Mouse (Mus musculus) heart, postnatal 0 days (tissue): ENCODE measurements around the gene Eif2a. TPM values are rescaled to one million over a fixed set of nuclear protein-coding genes. Genes with fewer than 3 reads are reported as not detected.

Experiments
- ATAC-seq: fragments of 200-750 bp; cut with Nextera tagmentation; 2 replicates; pipeline ENCODE4 v1.8.0; 2017; ENCODE audit warnings: low read depth, moderate number of reproducible peaks, moderate library complexity; ENCODE audit not compliant: insufficient read depth
- DNase-seq: peaks from one replicate; pipeline ENCODE4 v3.0.0-alpha.2; 2016; ENCODE audit warnings: low spot score
- H3K27ac ChIP-seq: fragments of 300-500 bp; sonication (generic); 2 replicates; pipeline ENCODE4 v1.5.1; 2014; ENCODE audit warnings: low read depth, mild to moderate bottlenecking
- H3K27me3 ChIP-seq: fragments of 300-500 bp; sonication (generic); 2 replicates; pipeline ENCODE4 v1.6.1; 2014; ENCODE audit warnings: low read length, mixed read lengths; ENCODE audit not compliant: control insufficient read depth, insufficient read depth
- H3K36me3 ChIP-seq: fragments of 300-500 bp; sonication (generic); replicated peaks from 2 replicates; pipeline ENCODE4 v1.6.1; 2014; ENCODE audit warnings: low read length, mixed read lengths; ENCODE audit not compliant: control insufficient read depth, insufficient read depth
- H3K4me1 ChIP-seq: fragments of 300-500 bp; sonication (generic); 2 replicates; pipeline ENCODE4 v1.6.1; 2014; ENCODE audit warnings: antibody characterized with exemption; ENCODE audit not compliant: control insufficient read depth, insufficient read depth
- H3K4me2 ChIP-seq: fragments of 300-500 bp; sonication (generic); 2 replicates; pipeline ENCODE4 v1.6.1; 2014; ENCODE audit warnings: low read depth, mild to moderate bottlenecking, low read length, moderate library complexity
- H3K4me3 ChIP-seq: fragments of 300-500 bp; sonication (generic); 2 replicates; pipeline ENCODE4 v1.5.1; 2014; ENCODE audit warnings: low read depth, low read length
- H3K9ac ChIP-seq: fragments of 300-500 bp; sonication (generic); replicated peaks from 2 replicates; pipeline ENCODE4 v1.6.1; 2014; ENCODE audit warnings: low read depth, low read length, mixed read lengths
- H3K9me3 ChIP-seq: fragments of 300-500 bp; sonication (generic); replicated peaks from 2 replicates; pipeline ENCODE4 v1.6.1; 2016; ENCODE audit warnings: low read length; ENCODE audit not compliant: control insufficient read depth
- CTCF ChIP-seq: IDR thresholded peaks from 2 replicates; pipeline ENCODE4 v1.5.1; 2016; ENCODE audit warnings: antibody characterized with exemption, control low read depth, low read depth
- EP300 ChIP-seq: IDR thresholded peaks from 2 replicates; pipeline ENCODE4 v1.6.1; 2016; ENCODE audit warnings: antibody characterized with exemption, low read depth
- WGBS: fragments of 180-500 bp; shearing (Covaris S2); extraction: QIAGEN DNeasy Blood & Tissue Kit; methylation state at CpG from one replicate; pipeline ENCODE4 v1.1.7; 2014; 5-methylcytosine and 5-hydroxymethylcytosine counted together
- polyA plus RNA-seq: library from polyadenylated mRNA; unstranded; fragments of >200 nt; fragmentation: Nextera tagmentation; extraction: Ambion mirVana; gene quantifications from 2 replicates; pipeline ENCODE4 v1.2.1, GENCODE M21; 2015
- total RNA-seq: library from RNA; depleted of rRNA; stranded (reverse); fragments of >200 nt; gene quantifications from 2 replicates; pipeline ENCODE4 v1.2.3, GENCODE M21; 2014; ENCODE audit warnings: low replicate concordance

Gene Eif2a
- total and polyA plus RNA-seq, 2 experiments from 2014 or later: 27.6 to 45.3 TPM

DNA sequence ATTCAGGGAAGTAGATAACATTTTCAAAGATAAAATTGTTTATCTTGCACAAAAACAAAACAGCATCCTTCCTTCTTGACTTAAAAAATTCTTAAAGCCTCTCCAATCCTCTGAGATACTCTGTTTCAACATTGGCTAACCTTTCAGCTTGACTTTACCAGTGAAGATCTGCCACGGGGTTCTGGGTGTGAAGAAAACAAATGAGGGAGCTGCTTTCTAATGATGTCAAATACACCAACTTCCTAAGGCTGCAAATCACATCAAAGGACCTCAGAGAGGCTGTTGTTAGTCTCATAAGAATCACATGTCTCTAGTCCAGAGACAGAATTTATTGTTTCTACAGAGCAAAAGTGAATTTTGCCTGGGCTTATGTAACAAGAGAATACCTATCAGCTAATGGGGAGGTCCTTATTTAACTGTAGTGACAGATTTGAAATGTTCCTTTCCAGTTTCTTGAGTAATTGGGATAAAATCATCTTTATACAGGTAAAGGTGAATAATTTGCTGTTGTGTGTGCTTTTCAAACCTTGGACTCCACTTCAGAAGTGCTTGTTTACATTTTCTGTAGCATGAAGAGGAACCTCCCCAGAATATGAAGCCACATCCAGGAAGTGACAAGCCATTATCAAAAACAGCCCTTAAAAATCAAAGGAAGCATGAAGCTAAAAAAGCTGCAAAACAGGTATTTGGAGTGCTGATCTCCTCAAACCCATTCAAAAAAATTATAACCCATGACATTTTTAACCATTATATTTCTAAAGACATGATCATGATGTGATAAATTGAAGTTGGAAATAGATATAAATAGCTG lies 26.6 kb downstream of the Eif2a start:
- Histone ChIP-seq H3K4me3 (no peak overlapping the region), H3K36me3 (peaks cover 68% of the 10 kb centered on the region), H3K9ac (no peak overlapping the region), H3K27me3 (no peaks in the 10 kb centered on the region), H3K4me1 (no peaks in the 10 kb centered on the region), H3K4me2 (no peak overlapping the region), H3K9me3 (no peaks in the 10 kb centered on the region), H3K27ac (no peak overlapping the region)
- ATAC-seq: no peak
- no peak for DNase-seq
- WGBS: 75% methylated on average over 1 of the region's 1 CpGs
- TF ChIP-seq CTCF (no peak), EP300 (no peak)

- TF ChIP-seq EP300 (no peak), CTCF (no peak)
- 89% methylated on average over 7 of the region's 7 CpGs for WGBS
- no peak overlapping the region for H3K4me3 ChIP-seq
- no peak overlapping the region for H3K9ac ChIP-seq
- no peaks in the 10 kb centered on the region for H3K27me3 ChIP-seq
- H3K9me3 ChIP-seq: no peaks in the 10 kb centered on the region
- peaks cover 50% of the 10 kb centered on the region for H3K36me3 ChIP-seq
- no peak overlapping the region for H3K4me2 ChIP-seq
- DNase-seq (no peak), ATAC-seq (no peak)
- no peaks in the 10 kb centered on the region for H3K4me1 ChIP-seq
- no peak overlapping the region for H3K27ac ChIP-seq
Observed at GRCm38 (mm10) chr3:58556649-58557048, 31.0 kb downstream of the Eif2a start.

DNA sequence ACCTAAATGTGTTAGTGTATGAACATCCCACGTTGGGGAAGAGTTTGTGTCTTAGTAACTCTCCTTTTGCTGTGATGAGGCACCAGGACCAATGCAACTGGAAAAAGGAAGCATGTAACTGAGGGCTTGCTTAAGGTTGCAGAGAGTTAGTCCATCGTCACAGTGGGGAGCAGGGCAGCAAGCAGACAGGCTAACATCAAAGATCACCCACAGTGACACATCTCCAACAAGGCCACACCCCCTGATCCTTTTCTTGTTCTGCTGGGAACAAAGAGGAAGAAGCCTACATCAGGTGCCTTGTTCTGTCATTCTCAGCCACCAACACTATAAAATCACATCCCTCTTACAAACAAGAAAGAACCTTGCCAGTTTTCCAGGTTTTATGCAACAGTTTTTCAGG lies 34.3 kb downstream of the Eif2a start:
- DNase-seq: no peak
- ATAC-seq: no peak
- Histone ChIP-seq H3K4me1 (no peaks in the 10 kb centered on the region), H3K27ac (no peak overlapping the region), H3K36me3 (peaks cover 27% of the 10 kb centered on the region), H3K9me3 (no peaks in the 10 kb centered on the region), H3K4me2 (no peak overlapping the region), H3K4me3 (no peak overlapping the region), H3K9ac (no peak overlapping the region), H3K27me3 (no peaks in the 10 kb centered on the region)
- 50% methylated on average over 2 of the region's 2 CpGs for WGBS
- TF ChIP-seq EP300 (no peak), CTCF (no peak)

GRCm38 (mm10) chr3:58561437-58561836 lies 35.8 kb downstream of the Eif2a start:
- no peak for ATAC-seq

DNA sequence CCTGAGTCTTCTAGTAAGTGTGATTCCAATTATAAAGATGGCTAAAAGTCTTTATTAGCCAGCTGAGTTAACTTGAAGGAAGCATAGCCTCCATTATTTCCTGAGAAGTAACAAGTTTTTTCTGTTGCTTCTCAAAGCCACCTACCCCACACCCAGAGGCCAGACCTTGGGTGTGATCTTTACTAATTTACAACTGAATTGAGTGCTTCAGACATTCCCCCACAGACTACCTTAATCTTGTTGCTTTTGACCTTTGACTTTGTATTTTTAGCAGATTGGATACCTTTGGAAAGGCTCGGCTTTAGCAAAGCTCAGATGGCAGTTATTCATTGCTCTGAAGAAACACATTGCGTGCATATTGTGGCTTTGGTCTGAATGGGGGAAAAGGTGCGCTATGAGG lies 45.2 kb downstream of the Eif2a start:
- H3K4me3 ChIP-seq: no peak overlapping the region
- TF ChIP-seq CTCF: no peak
- TF ChIP-seq EP300: no peak

More at GRCm38 (mm10) chr3:58561437-58561836, 35.8 kb downstream of the Eif2a start:
- no peaks in the 10 kb centered on the region for H3K9me3 ChIP-seq
- 43% methylated on average over 2 of the region's 2 CpGs for WGBS
- no peak for DNase-seq
- no peak overlapping the region for H3K9ac ChIP-seq
- TF ChIP-seq CTCF (no peak), EP300 (no peak)
- H3K27ac ChIP-seq: no peak overlapping the region
- H3K36me3 ChIP-seq: peaks cover 12% of the 10 kb centered on the region
- H3K4me3 ChIP-seq: no peak overlapping the region
- no peaks in the 10 kb centered on the region for H3K4me1 ChIP-seq
- no peaks in the 10 kb centered on the region for H3K27me3 ChIP-seq
- no peak overlapping the region for H3K4me2 ChIP-seq

More for the DNA sequence above, 45.2 kb downstream of the Eif2a start:
- H3K27me3 ChIP-seq: no peaks in the 10 kb centered on the region
- H3K4me1 ChIP-seq: no peaks in the 10 kb centered on the region
- ATAC-seq: no peak
- WGBS: 83% methylated on average over 3 of the region's 3 CpGs
- H3K9me3 ChIP-seq: no peaks in the 10 kb centered on the region
- no peak overlapping the region for H3K27ac ChIP-seq
- H3K36me3 ChIP-seq: no peaks in the 10 kb centered on the region
- DNase-seq: no peak
- H3K9ac ChIP-seq: no peak overlapping the region
- H3K4me2 ChIP-seq: no peak overlapping the region
